Mouse (Mus musculus): Measurements from ENCODE around the gene Zfp217. TPM values are rescaled to one million over a fixed set of nuclear protein-coding genes. Genes with fewer than 3 reads are reported as not detected.
A peak's percentile ranks its signal among the peaks of the same experiment; 100 is the strongest.

The Zfp217 gene
- polyA plus RNA-seq, 1 experiment from 2014 or later = 4.5 TPM

DNA sequence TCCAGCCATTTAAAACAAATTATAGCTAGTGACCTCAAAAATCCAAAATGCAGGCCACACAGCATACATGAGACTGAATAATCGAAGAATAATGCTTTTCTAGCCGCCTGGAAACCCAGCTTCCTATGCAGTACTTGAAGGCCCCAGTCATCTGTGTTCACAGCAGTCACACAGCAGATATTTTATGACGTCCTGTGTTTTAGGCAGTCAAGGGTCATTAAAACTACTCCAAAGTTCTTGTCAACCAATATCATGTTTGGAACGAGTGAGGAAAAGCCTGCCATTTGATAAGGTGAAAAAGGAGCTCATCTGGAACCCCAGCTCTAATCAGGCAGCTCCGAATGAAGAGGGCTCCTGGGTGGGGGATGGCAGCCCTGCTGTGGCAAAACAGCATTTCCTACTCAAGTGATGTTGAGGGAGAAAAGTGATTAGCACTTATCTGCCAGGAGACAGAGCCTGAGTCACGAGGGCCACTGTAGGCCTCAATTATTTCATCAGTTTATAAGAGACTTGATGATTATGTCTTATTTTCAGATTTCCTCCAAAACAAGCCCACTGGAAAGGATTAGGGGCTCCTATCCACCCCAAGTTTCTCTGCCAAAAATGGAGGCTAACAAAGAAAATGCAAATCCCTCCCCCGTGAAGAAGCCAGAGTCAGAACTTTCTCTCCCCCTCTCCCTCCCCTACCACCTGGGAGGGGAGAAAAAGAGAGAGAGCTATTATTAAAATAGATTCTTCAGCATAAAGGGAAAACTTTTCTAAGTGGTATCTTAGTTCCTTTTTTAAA, 19.2 kb downstream of the Zfp217 start:
- no peak overlapping the region for H3K4me3 ChIP-seq (ENCODE audit: low read depth, low read length)
- no peaks in the 10 kb centered on the region for H3K27me3 ChIP-seq (ENCODE audit: control insufficient read depth, insufficient read depth, low read length)
- H3K9ac ChIP-seq (replicated peaks; ENCODE audit: low read depth, low read length) = no peak overlapping the region
- peak overlapping the region; percentile 76 for H3K4me2 ChIP-seq (replicated peaks; ENCODE audit: low read depth, low read length)
- WGBS = 24% methylated on average over 7 of the region's 7 CpGs
- H3K4me1 ChIP-seq (ENCODE audit: control insufficient read depth, insufficient read depth, low read length) = peaks cover 24% of the 10 kb centered on the region; the same call in 1 of the 2 replicates
- H3K27ac ChIP-seq (ENCODE audit: low read length) = no peak overlapping the region; the same call in 1 of the 2 replicates
- H3K36me3 ChIP-seq (ENCODE audit: control insufficient read depth, insufficient read depth, low read length) = no peaks in the 10 kb centered on the region; the same call in 1 of the 2 replicates
- H3K9me3 ChIP-seq (ENCODE audit: control insufficient read depth, low read depth, low read length) = no peaks in the 10 kb centered on the region
- no peak for ATAC-seq (ENCODE audit: insufficient number of reproducible peaks, insufficient read depth, low FRiP score, low read depth)

DNA sequence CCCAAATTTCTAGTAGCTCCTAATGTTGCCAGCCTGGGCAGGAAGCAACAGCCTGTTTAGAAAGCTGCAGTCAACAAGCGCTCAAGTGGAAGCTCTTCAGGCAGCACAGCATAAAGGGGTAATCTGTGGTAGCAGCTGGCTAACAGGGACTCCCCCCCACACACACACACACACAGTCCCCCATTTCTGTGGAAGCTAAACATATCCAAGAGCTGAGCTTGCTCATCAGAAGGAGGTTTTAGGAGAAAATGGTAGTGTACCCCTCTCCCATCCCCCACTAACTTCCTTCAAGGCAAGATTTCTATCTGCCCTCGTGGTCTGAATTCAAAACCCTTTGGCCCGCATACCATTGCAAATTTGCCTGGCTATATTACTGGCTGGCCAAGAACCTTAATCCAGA, 20.4 kb downstream of the Zfp217 start:
- H3K4me3 ChIP-seq (ENCODE audit: low read depth, low read length) = no peak overlapping the region
- H3K9me3 ChIP-seq (ENCODE audit: control insufficient read depth, low read depth, low read length) = no peaks in the 10 kb centered on the region
- H3K4me2 ChIP-seq (replicated peaks; ENCODE audit: low read depth, low read length) = no peak overlapping the region
- peaks cover 4% of the 10 kb centered on the region; the same call in 1 of the 2 replicates for H3K36me3 ChIP-seq (ENCODE audit: control insufficient read depth, insufficient read depth, low read length)
- no peak overlapping the region for H3K27ac ChIP-seq (ENCODE audit: low read length)
- 61% methylated on average over 3 of the region's 3 CpGs for WGBS
- no peak for ATAC-seq (ENCODE audit: insufficient number of reproducible peaks, insufficient read depth, low FRiP score, low read depth)
- H3K27me3 ChIP-seq (ENCODE audit: control insufficient read depth, insufficient read depth, low read length) = no peaks in the 10 kb centered on the region
- no peak overlapping the region for H3K9ac ChIP-seq (replicated peaks; ENCODE audit: low read depth, low read length)
- H3K4me1 ChIP-seq (ENCODE audit: control insufficient read depth, insufficient read depth, low read length) = peaks cover 16% of the 10 kb centered on the region; the same call in 1 of the 2 replicates

DNA sequence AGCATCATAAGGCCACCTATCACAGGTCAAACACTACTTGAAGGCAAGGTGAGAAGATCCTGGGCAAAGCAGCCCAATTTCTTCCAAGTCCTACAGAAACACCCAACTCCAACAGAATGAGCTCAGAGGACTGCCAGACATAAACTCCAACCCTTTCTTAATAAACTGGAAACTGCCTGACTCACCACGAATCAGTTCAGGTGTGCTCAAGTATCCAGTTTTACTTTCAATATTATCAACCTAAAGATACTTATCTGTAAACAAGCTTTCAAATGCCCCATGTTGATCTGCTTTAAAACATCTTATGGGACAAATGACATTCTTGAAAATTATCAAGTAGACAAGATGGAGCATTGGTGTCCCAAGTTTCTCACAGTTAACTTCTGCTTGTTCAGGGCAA, 21.6 kb downstream of the Zfp217 start:
- Histone ChIP-seq H3K9ac (replicated peaks; ENCODE audit: low read depth, low read length) (no peak overlapping the region), H3K4me3 (ENCODE audit: low read depth, low read length) (no peak overlapping the region), H3K27me3 (ENCODE audit: control insufficient read depth, insufficient read depth, low read length) (no peaks in the 10 kb centered on the region), H3K27ac (ENCODE audit: low read length) (no peak overlapping the region), H3K4me2 (replicated peaks; ENCODE audit: low read depth, low read length) (no peak overlapping the region), H3K9me3 (ENCODE audit: control insufficient read depth, low read depth, low read length) (no peaks in the 10 kb centered on the region), H3K4me1 (ENCODE audit: control insufficient read depth, insufficient read depth, low read length) (peaks cover 16% of the 10 kb centered on the region; the same call in 1 of the 2 replicates), H3K36me3 (ENCODE audit: control insufficient read depth, insufficient read depth, low read length) (peaks cover 5% of the 10 kb centered on the region; the same call in 1 of the 2 replicates)
- WGBS = 72% methylated on average over 1 of the region's 1 CpGs
- ATAC-seq (ENCODE audit: insufficient number of reproducible peaks, insufficient read depth, low FRiP score, low read depth) = no peak

DNA sequence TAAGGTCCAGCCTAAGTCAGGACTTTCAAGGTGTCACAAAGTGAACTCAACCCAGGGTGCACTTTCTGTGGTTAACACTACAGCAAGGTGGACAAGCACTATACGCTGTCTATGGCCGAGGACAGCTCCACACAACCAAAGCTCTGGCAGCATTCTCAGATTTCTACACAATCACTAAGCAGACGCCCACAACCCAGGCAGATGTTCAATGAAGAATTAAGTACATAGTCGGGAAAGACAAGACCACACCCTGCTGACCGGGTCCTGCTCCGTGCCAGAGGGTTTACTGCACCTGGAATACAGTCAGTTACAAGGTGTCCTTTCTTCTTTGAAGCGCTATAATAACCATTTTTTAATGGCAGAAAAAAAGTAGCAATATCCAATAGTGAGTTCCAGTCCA, 25.7 kb downstream of the Zfp217 start:
- Histone ChIP-seq H3K27ac (ENCODE audit: low read length) (no peak overlapping the region), H3K4me3 (ENCODE audit: low read depth, low read length) (no peak overlapping the region), H3K36me3 (ENCODE audit: control insufficient read depth, insufficient read depth, low read length) (peaks cover 41% of the 10 kb centered on the region), H3K4me2 (replicated peaks; ENCODE audit: low read depth, low read length) (no peak overlapping the region), H3K9ac (replicated peaks; ENCODE audit: low read depth, low read length) (no peak overlapping the region), H3K27me3 (ENCODE audit: control insufficient read depth, insufficient read depth, low read length) (no peaks in the 10 kb centered on the region), H3K4me1 (ENCODE audit: control insufficient read depth, insufficient read depth, low read length) (peaks cover 3% of the 10 kb centered on the region; the same call in 1 of the 2 replicates), H3K9me3 (ENCODE audit: control insufficient read depth, low read depth, low read length) (no peaks in the 10 kb centered on the region)
- no peak for ATAC-seq (ENCODE audit: insufficient number of reproducible peaks, insufficient read depth, low FRiP score, low read depth)
- 87% methylated on average over 7 of the region's 7 CpGs for WGBS

DNA sequence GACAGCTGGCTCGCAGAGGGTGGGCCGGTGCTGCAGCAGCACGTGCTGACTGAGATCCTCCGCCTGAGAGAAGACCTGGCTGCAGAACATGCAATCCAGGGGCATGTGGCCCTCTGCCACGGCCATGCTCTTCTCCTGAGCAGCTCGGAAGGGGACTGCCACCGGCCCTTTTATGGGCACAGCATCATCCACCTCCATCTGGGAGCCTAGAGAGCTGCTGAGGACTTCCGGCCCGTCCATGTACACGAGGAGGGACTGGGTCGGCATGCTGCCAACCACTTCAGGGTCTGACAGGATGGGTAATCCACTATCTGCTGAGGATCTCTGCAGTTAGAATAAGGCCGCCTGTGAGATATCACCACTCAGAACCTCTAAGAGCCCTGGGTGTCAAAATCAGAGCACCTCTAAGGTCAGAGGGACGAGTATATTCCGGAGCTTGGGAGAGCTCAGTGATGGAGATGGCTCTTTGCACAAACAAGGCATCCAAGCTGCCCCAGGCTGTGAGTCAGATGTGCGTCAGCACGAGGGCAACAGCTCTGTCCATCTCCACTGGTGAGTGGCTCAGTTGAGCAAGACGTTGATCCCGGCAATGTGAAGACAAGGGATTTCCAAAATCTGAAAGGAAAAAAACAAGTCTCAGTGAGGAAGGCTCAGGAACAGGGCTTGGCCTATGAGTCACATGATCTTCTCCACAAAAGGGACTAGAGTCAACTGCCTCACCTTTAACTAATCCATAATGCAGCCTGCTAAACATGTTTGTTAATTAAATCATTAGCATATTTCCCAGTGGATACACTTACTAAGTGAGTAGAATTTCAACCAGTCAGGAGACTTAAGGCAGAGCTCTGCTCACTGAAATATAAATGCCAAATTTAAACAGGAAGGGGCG, 27.5 kb downstream of the Zfp217 start:
- Histone ChIP-seq H3K27me3 (ENCODE audit: control insufficient read depth, insufficient read depth, low read length) (no peaks in the 10 kb centered on the region), H3K27ac (ENCODE audit: low read length) (no peak overlapping the region), H3K9me3 (ENCODE audit: control insufficient read depth, low read depth, low read length) (no peaks in the 10 kb centered on the region), H3K4me3 (ENCODE audit: low read depth, low read length) (no peak overlapping the region), H3K36me3 (ENCODE audit: control insufficient read depth, insufficient read depth, low read length) (peaks cover 46% of the 10 kb centered on the region), H3K4me2 (replicated peaks; ENCODE audit: low read depth, low read length) (no peak overlapping the region), H3K4me1 (ENCODE audit: control insufficient read depth, insufficient read depth, low read length) (no peaks in the 10 kb centered on the region), H3K9ac (replicated peaks; ENCODE audit: low read depth, low read length) (no peak overlapping the region)
- 88% methylated on average over 19 of the region's 19 CpGs for WGBS
- no peak for ATAC-seq (ENCODE audit: insufficient number of reproducible peaks, insufficient read depth, low FRiP score, low read depth)

DNA sequence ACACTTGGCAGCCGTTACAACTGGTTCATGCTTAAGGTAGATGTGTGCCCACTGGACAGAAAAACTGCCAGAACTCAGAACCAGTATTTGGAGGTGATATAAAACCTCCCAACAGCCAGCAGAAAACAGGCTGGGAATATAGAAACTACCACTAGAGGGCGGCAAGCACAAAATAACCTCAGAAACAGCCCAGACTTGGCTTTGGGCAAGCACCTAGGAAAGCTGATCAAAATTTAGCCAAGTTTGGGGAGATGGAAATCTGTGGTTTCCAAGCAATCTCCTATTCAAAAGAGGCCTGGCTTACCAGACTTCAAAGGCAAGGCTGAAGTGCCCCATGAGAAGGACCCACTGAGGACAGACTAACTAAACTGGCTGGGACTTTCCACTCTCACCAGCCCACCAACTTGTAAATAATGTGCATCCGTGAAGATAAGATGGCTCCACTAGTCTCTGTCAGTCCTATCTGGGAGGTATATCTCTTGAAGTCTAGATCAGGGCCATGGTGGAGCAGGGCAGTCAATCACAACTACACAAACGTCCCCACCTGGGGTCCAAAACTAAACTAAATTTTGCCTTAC, 31.1 kb downstream of the Zfp217 start:
- ATAC-seq (ENCODE audit: insufficient number of reproducible peaks, insufficient read depth, low FRiP score, low read depth) = no peak
- H3K4me1 ChIP-seq (ENCODE audit: control insufficient read depth, insufficient read depth, low read length) = no peaks in the 10 kb centered on the region
- no peak overlapping the region for H3K4me2 ChIP-seq (replicated peaks; ENCODE audit: low read depth, low read length)
- H3K27me3 ChIP-seq (ENCODE audit: control insufficient read depth, insufficient read depth, low read length) = no peaks in the 10 kb centered on the region
- no peak overlapping the region for H3K27ac ChIP-seq (ENCODE audit: low read length)
- no peak overlapping the region for H3K9ac ChIP-seq (replicated peaks; ENCODE audit: low read depth, low read length)
- H3K4me3 ChIP-seq (ENCODE audit: low read depth, low read length) = no peak overlapping the region
- peaks cover 75% of the 10 kb centered on the region for H3K36me3 ChIP-seq (ENCODE audit: control insufficient read depth, insufficient read depth, low read length)
- WGBS = 40% methylated on average over 4 of the region's 4 CpGs
- no peaks in the 10 kb centered on the region for H3K9me3 ChIP-seq (ENCODE audit: control insufficient read depth, low read depth, low read length)

DNA sequence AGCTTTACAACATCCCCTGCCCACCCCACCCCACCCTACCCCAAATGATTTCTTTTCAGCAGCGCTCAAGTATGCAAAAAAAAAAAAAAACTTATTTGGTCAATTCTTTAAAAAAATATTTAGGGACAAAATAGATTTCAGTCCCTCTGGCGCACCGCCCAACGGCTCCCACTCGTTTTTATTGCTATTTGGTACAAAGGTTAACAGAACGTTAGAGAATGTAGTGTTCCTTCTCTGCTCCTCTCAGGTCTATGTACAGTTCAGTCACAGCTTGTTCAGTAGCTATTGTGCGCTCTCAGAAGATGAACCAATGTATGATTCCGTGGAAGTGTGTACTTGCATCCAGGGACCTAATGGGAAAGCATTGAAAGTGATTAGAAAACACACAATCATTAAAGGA, 37.6 kb downstream of the Zfp217 start:
- H3K4me1 ChIP-seq (ENCODE audit: control insufficient read depth, insufficient read depth, low read length) = no peaks in the 10 kb centered on the region
- no peak overlapping the region for H3K9ac ChIP-seq (replicated peaks; ENCODE audit: low read depth, low read length)
- WGBS = 79% methylated on average over 8 of the region's 8 CpGs
- H3K4me2 ChIP-seq (replicated peaks; ENCODE audit: low read depth, low read length) = no peak overlapping the region
- no peak overlapping the region for H3K4me3 ChIP-seq (ENCODE audit: low read depth, low read length)
- no peaks in the 10 kb centered on the region for H3K27me3 ChIP-seq (ENCODE audit: control insufficient read depth, insufficient read depth, low read length)
- peaks cover 57% of the 10 kb centered on the region for H3K36me3 ChIP-seq (ENCODE audit: control insufficient read depth, insufficient read depth, low read length)
- ATAC-seq (ENCODE audit: insufficient number of reproducible peaks, insufficient read depth, low FRiP score, low read depth) = no peak
- no peak overlapping the region for H3K27ac ChIP-seq (ENCODE audit: low read length)
- no peaks in the 10 kb centered on the region for H3K9me3 ChIP-seq (ENCODE audit: control insufficient read depth, low read depth, low read length)

DNA sequence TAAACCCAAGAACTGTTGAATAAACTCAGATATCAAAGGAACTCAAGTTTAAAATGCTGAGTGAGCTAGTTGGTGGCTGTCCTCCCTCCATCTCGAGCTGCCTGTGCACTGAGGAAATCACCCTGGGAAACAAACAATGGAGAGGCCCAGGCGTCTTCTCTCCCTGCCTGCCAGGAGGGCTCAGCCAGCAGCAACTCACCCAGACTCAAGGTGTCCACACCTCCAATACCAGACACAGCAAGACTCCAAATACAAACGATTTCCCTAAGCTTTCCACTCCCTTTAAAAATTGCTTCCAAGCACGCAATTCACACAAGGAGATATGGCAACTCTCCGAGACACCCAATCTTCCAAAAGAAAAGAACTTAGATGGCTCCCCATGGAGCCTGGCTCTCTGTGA, 38.4 kb downstream of the Zfp217 start:
- 59% methylated on average over 5 of the region's 5 CpGs for WGBS
- H3K4me3 ChIP-seq (ENCODE audit: low read depth, low read length) = no peak overlapping the region
- H3K27ac ChIP-seq (ENCODE audit: low read length) = no peak overlapping the region
- no peak overlapping the region for H3K9ac ChIP-seq (replicated peaks; ENCODE audit: low read depth, low read length)
- H3K4me2 ChIP-seq (replicated peaks; ENCODE audit: low read depth, low read length) = no peak overlapping the region
- H3K36me3 ChIP-seq (ENCODE audit: control insufficient read depth, insufficient read depth, low read length) = peaks cover 49% of the 10 kb centered on the region
- H3K27me3 ChIP-seq (ENCODE audit: control insufficient read depth, insufficient read depth, low read length) = no peaks in the 10 kb centered on the region
- no peaks in the 10 kb centered on the region for H3K4me1 ChIP-seq (ENCODE audit: control insufficient read depth, insufficient read depth, low read length)
- no peaks in the 10 kb centered on the region for H3K9me3 ChIP-seq (ENCODE audit: control insufficient read depth, low read depth, low read length)
- no peak for ATAC-seq (ENCODE audit: insufficient number of reproducible peaks, insufficient read depth, low FRiP score, low read depth)
